Mouse (Mus musculus) C2C12 (cell line): ENCODE data around the gene S1pr4.

Source experiments
- CEBPB ChIP-seq: IDR thresholded peaks from one replicate; pipeline ENCODE4 v1.6.1; 2011; ENCODE audit warnings: low read depth, mild to moderate bottlenecking, control low read depth, moderate library complexity
- CTCF ChIP-seq: IDR thresholded peaks from one replicate; pipeline ENCODE4 v1.5.1; 2011; ENCODE audit not compliant: control insufficient read depth, insufficient read depth, insufficient read length
- FOSL1 ChIP-seq: IDR thresholded peaks from one replicate; pipeline ENCODE4 v1.8.0; 2011; ENCODE audit warnings: mild to moderate bottlenecking, low read length; ENCODE audit not compliant: poor library complexity, insufficient read depth, severe bottlenecking
- MAX ChIP-seq: IDR thresholded peaks from one replicate; pipeline ENCODE4 v1.6.1; 2011; ENCODE audit warnings: mild to moderate bottlenecking, control low read depth
- MYOD1 ChIP-seq: IDR thresholded peaks from one replicate; pipeline ENCODE4 v1.6.1; 2011; ENCODE audit warnings: low read depth; ENCODE audit not compliant: control insufficient read depth, insufficient read length
- MYOG ChIP-seq: IDR thresholded peaks from one replicate; pipeline ENCODE4 v1.6.1; 2011; ENCODE audit not compliant: control insufficient read depth, insufficient read length; ENCODE audit errors: extremely low read depth
- USF1 ChIP-seq: IDR thresholded peaks from one replicate; pipeline ENCODE4 v1.6.1; 2011; ENCODE audit warnings: low read depth, mild to moderate bottlenecking, control low read depth, moderate library complexity

DNA sequence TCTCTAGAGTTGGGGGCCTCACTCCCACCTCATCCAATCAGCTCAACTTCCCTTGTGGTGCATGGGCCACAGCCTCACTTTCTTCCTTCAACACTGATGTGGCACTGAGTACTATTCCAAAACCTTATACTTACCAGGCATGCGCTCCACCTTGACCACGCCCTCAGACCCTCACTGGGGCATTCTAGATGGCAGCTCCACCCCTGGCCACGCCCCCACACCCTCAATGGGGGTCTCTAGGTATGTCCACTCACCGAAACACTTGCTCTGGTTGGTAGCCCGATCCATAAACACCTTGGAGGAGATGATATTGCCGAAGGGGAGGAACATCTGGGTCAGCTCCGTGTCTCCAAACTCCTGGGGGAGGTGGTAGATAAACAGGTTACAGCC lies 37.5 kb downstream of the S1pr4 start:
- TF ChIP-seq CTCF (no peak), MAX (no peak), USF1 (no peak), CEBPB (no peak), FOSL1 (no peak), MYOG (no peak), MYOD1 (no peak)
